Mouse (Mus musculus) neural tube, embryonic 12.5 days (tissue): Measurements from ENCODE around the gene Zswim3. TPM values are rescaled to one million over a fixed set of nuclear protein-coding genes. Genes with fewer than 3 reads are reported as not detected.
A peak's percentile ranks its signal among the peaks of the same experiment; 100 is the strongest.

Experiments
- ATAC-seq: fragments of 200-750 bp; cut with Nextera tagmentation; 2 replicates; pipeline ENCODE4 v1.8.0; 2017; ENCODE audit warnings: low read depth, mild to moderate bottlenecking, moderate TSS enrichment, moderate library complexity; ENCODE audit not compliant: low FRiP score
- H3K27ac ChIP-seq: fragments of 300-500 bp; sonication (generic); 2 replicates; pipeline ENCODE4 v1.5.1; 2016
- H3K27me3 ChIP-seq: fragments of 300-500 bp; sonication (generic); replicated peaks from 2 replicates; pipeline ENCODE4 v1.6.1; 2016; ENCODE audit warnings: mild to moderate bottlenecking
- H3K36me3 ChIP-seq: fragments of 300-500 bp; sonication (generic); 2 replicates; pipeline ENCODE4 v1.6.1; 2016; ENCODE audit warnings: mild to moderate bottlenecking
- H3K4me1 ChIP-seq: fragments of 300-500 bp; sonication (generic); 2 replicates; pipeline ENCODE4 v1.6.1; 2016
- H3K4me2 ChIP-seq: fragments of 300-500 bp; sonication (generic); replicated peaks from 2 replicates; pipeline ENCODE4 v1.6.1; 2016; ENCODE audit warnings: mild to moderate bottlenecking
- H3K4me3 ChIP-seq: fragments of 300-500 bp; sonication (generic); 2 replicates; pipeline ENCODE4 v1.5.1; 2016
- H3K9ac ChIP-seq: fragments of 300-500 bp; sonication (generic); 2 replicates; pipeline ENCODE4 v1.6.1; 2016; ENCODE audit warnings: mild to moderate bottlenecking
- H3K9me3 ChIP-seq: fragments of 300-500 bp; sonication (generic); 2 replicates; pipeline ENCODE4 v1.6.1; 2016; ENCODE audit warnings: mild to moderate bottlenecking
- WGBS: fragments of 180-500 bp; shearing (Covaris S2); methylation state at CpG from one replicate; pipeline ENCODE4 v1.1.7; 2016; 5-methylcytosine and 5-hydroxymethylcytosine counted together
- polyA plus RNA-seq: library from polyadenylated mRNA; unstranded; fragments of >200 nt; fragmentation: Nextera tagmentation; extraction: Ambion mirVana; gene quantifications from 2 replicates; pipeline ENCODE4 v1.2.1, GENCODE M21; 2016

Zswim3 gene
- polyA plus RNA-seq, 1 experiment from 2014 or later, result 14.1 TPM

- ATAC-seq, result peak; percentile 99
- H3K9ac ChIP-seq, result peak within 1 kb of the TSS; percentile 68
- no peaks in the 10 kb centered on the region for H3K9me3 ChIP-seq
- H3K4me2 ChIP-seq, result peak within 1 kb of the TSS; percentile 67
- H3K27ac ChIP-seq, result peak within 1 kb of the TSS; percentile 68
- H3K27me3 ChIP-seq, result no peaks in the 10 kb centered on the region
- peak within 1 kb of the TSS; percentile 69 for H3K4me3 ChIP-seq
- WGBS, result 2% methylated on average over 32 of the region's 32 CpGs
- peaks cover 5% of the 10 kb centered on the region; the same call in 1 of the 2 replicates for H3K4me1 ChIP-seq
- H3K36me3 ChIP-seq, result peaks cover 51% of the 10 kb centered on the region
Observed at GRCm38 (mm10) chr2:164822636-164823165, 17.8 kb downstream of the Zswim3 start, which contains the start of gene Zswim1. TSS of gene Zswim1 (plus strand) at chr2:164822686.

GRCm38 (mm10) chr2:164823181-164823585 is 18.3 kb downstream of the Zswim3 start:
- peak; percentile 80 for ATAC-seq
- Histone ChIP-seq H3K4me1 (peaks cover 5% of the 10 kb centered on the region; the same call in 1 of the 2 replicates), H3K27ac (peak overlapping the region; percentile 68), H3K27me3 (no peaks in the 10 kb centered on the region), H3K4me2 (peak overlapping the region; percentile 67), H3K4me3 (peak overlapping the region; percentile 69), H3K9ac (peak overlapping the region; percentile 68), H3K36me3 (peaks cover 56% of the 10 kb centered on the region), H3K9me3 (no peaks in the 10 kb centered on the region)
- 4% methylated on average over 10 of the region's 10 CpGs for WGBS

- WGBS, result 91% methylated on average over 4 of the region's 4 CpGs
- Histone ChIP-seq H3K4me3 (no peak overlapping the region), H3K9me3 (no peaks in the 10 kb centered on the region; the same call in 1 of the 2 replicates), H3K27me3 (no peaks in the 10 kb centered on the region), H3K9ac (no peak overlapping the region), H3K36me3 (peaks cover 62% of the 10 kb centered on the region), H3K27ac (no peak overlapping the region), H3K4me2 (peak overlapping the region; percentile 67), H3K4me1 (peaks cover 5% of the 10 kb centered on the region; the same call in 1 of the 2 replicates)
- no peak for ATAC-seq
Observed at GRCm38 (mm10) chr2:164823969-164824368, 19.1 kb downstream of the Zswim3 start.

- H3K4me2 ChIP-seq, result no peak overlapping the region
- H3K9ac ChIP-seq, result no peak overlapping the region
- no peak for ATAC-seq
- no peak overlapping the region for H3K4me3 ChIP-seq
- no peaks in the 10 kb centered on the region for H3K27me3 ChIP-seq
- peaks cover 5% of the 10 kb centered on the region; the same call in 1 of the 2 replicates for H3K4me1 ChIP-seq
- WGBS, result 95% methylated on average over 17 of the region's 17 CpGs
- H3K9me3 ChIP-seq, result no peaks in the 10 kb centered on the region; the same call in 1 of the 2 replicates
- peaks cover 54% of the 10 kb centered on the region for H3K36me3 ChIP-seq
- no peak overlapping the region for H3K27ac ChIP-seq
Observed at GRCm38 (mm10) chr2:164825521-164825920, 20.6 kb downstream of the Zswim3 start.

GRCm38 (mm10) chr2:164827146-164827850 is 22.4 kb downstream of the Zswim3 start:
- Histone ChIP-seq H3K4me3 (no peak overlapping the region), H3K9me3 (no peaks in the 10 kb centered on the region; the same call in 1 of the 2 replicates), H3K27me3 (no peaks in the 10 kb centered on the region), H3K9ac (no peak overlapping the region), H3K27ac (no peak overlapping the region), H3K36me3 (peaks cover 43% of the 10 kb centered on the region), H3K4me1 (peaks cover 3% of the 10 kb centered on the region; the same call in 1 of the 2 replicates), H3K4me2 (no peak overlapping the region)
- no peak for ATAC-seq
- 92% methylated on average over 16 of the region's 16 CpGs for WGBS

- 90% methylated on average over 6 of the region's 6 CpGs for WGBS
- H3K27me3 ChIP-seq, result no peaks in the 10 kb centered on the region
- H3K9me3 ChIP-seq, result no peaks in the 10 kb centered on the region; the same call in 1 of the 2 replicates
- no peak within 1 kb of the TSS for H3K4me2 ChIP-seq
- H3K36me3 ChIP-seq, result peaks cover 43% of the 10 kb centered on the region
- ATAC-seq, result no peak
- no peak within 1 kb of the TSS for H3K27ac ChIP-seq
- no peak within 1 kb of the TSS for H3K4me3 ChIP-seq
- no peak within 1 kb of the TSS for H3K9ac ChIP-seq
- H3K4me1 ChIP-seq, result peaks cover 7% of the 10 kb centered on the region
Observed at GRCm38 (mm10) chr2:164828437-164828836, 23.5 kb downstream of the Zswim3 start, which contains the start of gene Spata25. TSS of gene Spata25 (minus strand) at chr2:164828537.

GRCm38 (mm10) chr2:164829090-164829489 is 24.2 kb downstream of the Zswim3 start:
- Histone ChIP-seq H3K9me3 (no peaks in the 10 kb centered on the region; the same call in 1 of the 2 replicates), H3K4me1 (peaks cover 10% of the 10 kb centered on the region), H3K4me3 (no peak overlapping the region), H3K27me3 (no peaks in the 10 kb centered on the region), H3K27ac (no peak overlapping the region), H3K4me2 (no peak overlapping the region), H3K36me3 (peaks cover 43% of the 10 kb centered on the region), H3K9ac (no peak overlapping the region)
- whole genome bisulfite sequencing, result 98% methylated on average over 1 of the region's 1 CpGs
- ATAC-seq, result no peak

- H3K9me3 ChIP-seq, result no peaks in the 10 kb centered on the region; the same call in 1 of the 2 replicates
- peaks cover 32% of the 10 kb centered on the region for H3K36me3 ChIP-seq
- H3K4me3 ChIP-seq, result no peak overlapping the region
Observed at GRCm38 (mm10) chr2:164831029-164831428, 26.1 kb downstream of the Zswim3 start.

GRCm38 (mm10) chr2:164832032-164832747 is 27.3 kb downstream of the Zswim3 start:
- Histone ChIP-seq H3K9ac (peak overlapping the region; percentile 64), H3K27ac (no peak overlapping the region; the same call in 1 of the 2 replicates), H3K36me3 (peaks cover 28% of the 10 kb centered on the region), H3K27me3 (no peaks in the 10 kb centered on the region), H3K9me3 (no peaks in the 10 kb centered on the region; the same call in 1 of the 2 replicates), H3K4me1 (peaks cover 22% of the 10 kb centered on the region), H3K4me2 (peak overlapping the region; percentile 92), H3K4me3 (peak overlapping the region; percentile 61; the same call in 1 of the 2 replicates)
- no peak; the same call in 1 of the 2 replicates for ATAC-seq
- 63% methylated on average over 16 of the region's 16 CpGs for WGBS

More at GRCm38 (mm10) chr2:164831029-164831428, 26.1 kb downstream of the Zswim3 start:
- Histone ChIP-seq H3K9ac (no peak overlapping the region), H3K27me3 (no peaks in the 10 kb centered on the region), H3K4me2 (no peak overlapping the region), H3K27ac (no peak overlapping the region), H3K4me1 (peaks cover 22% of the 10 kb centered on the region)
- 88% methylated on average over 10 of the region's 10 CpGs for WGBS
- ATAC-seq, result no peak

- H3K4me2 ChIP-seq, result peak within 1 kb of the TSS; percentile 92
- H3K9ac ChIP-seq, result peak within 1 kb of the TSS; percentile 70
- H3K27me3 ChIP-seq, result no peaks in the 10 kb centered on the region
- peaks cover 22% of the 10 kb centered on the region for H3K4me1 ChIP-seq
- peak; percentile 57 for ATAC-seq
- WGBS, result 1% methylated on average over 35 of the region's 35 CpGs
- peak within 1 kb of the TSS; percentile 61 for H3K4me3 ChIP-seq
- H3K36me3 ChIP-seq, result peaks cover 25% of the 10 kb centered on the region
- peak within 1 kb of the TSS; percentile 55; the same call in 1 of the 2 replicates for H3K27ac ChIP-seq
- H3K9me3 ChIP-seq, result no peaks in the 10 kb centered on the region; the same call in 1 of the 2 replicates
Observed at GRCm38 (mm10) chr2:164832748-164833301, 27.9 kb downstream of the Zswim3 start, which contains the start of gene Ctsa. TSS of gene Ctsa (plus strand) at chr2:164832873.

GRCm38 (mm10) chr2:164833314-164833959 is 28.5 kb downstream of the Zswim3 start, which contains the start of gene Neurl2:
TSS of gene Neurl2 (minus strand) at chr2:164833456.
- peak within 1 kb of the TSS; percentile 70 for H3K9ac ChIP-seq
- peaks cover 25% of the 10 kb centered on the region for H3K36me3 ChIP-seq
- peak; percentile 73 for ATAC-seq
- H3K9me3 ChIP-seq, result no peaks in the 10 kb centered on the region; the same call in 1 of the 2 replicates
- H3K4me1 ChIP-seq, result peaks cover 22% of the 10 kb centered on the region
- peak within 1 kb of the TSS; percentile 55; the same call in 1 of the 2 replicates for H3K27ac ChIP-seq
- peak within 1 kb of the TSS; percentile 61 for H3K4me3 ChIP-seq
- peak within 1 kb of the TSS; percentile 92 for H3K4me2 ChIP-seq
- under 1% methylated on average over 31 of the region's 31 CpGs for WGBS
- H3K27me3 ChIP-seq, result no peaks in the 10 kb centered on the region
